Mouse (Mus musculus) limb, embryonic 14.5 days (tissue): ENCODE measurements around the gene Bst1. TPM values are rescaled to one million over a fixed set of nuclear protein-coding genes. Genes with fewer than 3 reads are reported as not detected.

Experiments
- ATAC-seq: fragments of 200-750 bp; cut with Nextera tagmentation; 2 replicates; pipeline ENCODE4 v1.8.0; 2017; ENCODE audit warnings: low read depth, moderate number of reproducible peaks, moderate TSS enrichment; ENCODE audit not compliant: low FRiP score
- DNase-seq: peaks from one replicate; pipeline ENCODE4 v3.0.0-alpha.2; 2015; ENCODE audit warnings: low spot score
- H3K27ac ChIP-seq: fragments of 300-500 bp; sonication (generic); replicated peaks from 2 replicates; pipeline ENCODE4 v1.5.1; 2014; ENCODE audit warnings: low read depth, mild to moderate bottlenecking, low read length, moderate library complexity, mixed read lengths
- H3K27me3 ChIP-seq: fragments of 300-500 bp; sonication (generic); 2 replicates; pipeline ENCODE4 v1.6.1; 2014; ENCODE audit warnings: low read length, mixed read lengths; ENCODE audit not compliant: control insufficient read depth, insufficient read depth
- H3K36me3 ChIP-seq: fragments of 300-500 bp; sonication (generic); 2 replicates; pipeline ENCODE4 v1.6.1; 2014; ENCODE audit warnings: mild to moderate bottlenecking, low read length, moderate library complexity, mixed read lengths; ENCODE audit not compliant: control insufficient read depth, insufficient read depth
- H3K4me1 ChIP-seq: fragments of 300-500 bp; sonication (generic); 2 replicates; pipeline ENCODE4 v1.6.1; 2014; ENCODE audit warnings: antibody characterized with exemption, low read length, mixed read lengths; ENCODE audit not compliant: control insufficient read depth, insufficient read depth
- H3K4me2 ChIP-seq: fragments of 300-500 bp; sonication (generic); replicated peaks from 2 replicates; pipeline ENCODE4 v1.6.1; 2014; ENCODE audit warnings: low read depth, mild to moderate bottlenecking, low read length, moderate library complexity; ENCODE audit not compliant: severe bottlenecking
- H3K4me3 ChIP-seq: fragments of 300-500 bp; sonication (generic); replicated peaks from 2 replicates; pipeline ENCODE4 v1.5.1; 2014; ENCODE audit warnings: low read length
- H3K9ac ChIP-seq: fragments of 300-500 bp; sonication (generic); 2 replicates; pipeline ENCODE4 v1.6.1; 2014; ENCODE audit warnings: mild to moderate bottlenecking, low read depth, low read length, moderate library complexity; ENCODE audit not compliant: severe bottlenecking
- H3K9me3 ChIP-seq: fragments of 300-500 bp; sonication (generic); 2 replicates; pipeline ENCODE4 v1.6.1; 2016; ENCODE audit warnings: low read length; ENCODE audit not compliant: control insufficient read depth
- POLR2A ChIP-seq: fragments of 200-500 bp; IDR thresholded peaks from 2 replicates; pipeline ENCODE4 v1.8.0; 2012; ENCODE audit warnings: inconsistent platforms, mild to moderate bottlenecking, moderate library complexity, borderline replicate concordance; ENCODE audit not compliant: insufficient read depth, insufficient read length; ENCODE audit errors: extremely low read depth
- WGBS: fragments of 180-500 bp; shearing (Covaris S2); extraction: QIAGEN DNeasy Blood & Tissue Kit; methylation state at CpG from one replicate; pipeline ENCODE4 v1.1.7; 2014; 5-methylcytosine and 5-hydroxymethylcytosine counted together
- polyA plus RNA-seq, 2 experiments: library from polyadenylated mRNA; depleted of rRNA in 1 of 2; stranded (reverse) in 1 of 2; unstranded in 1 of 2; fragments of >200 nt; fragmentation: Nextera tagmentation in 1 of 2; extraction: Ambion mirVana in 1 of 2; gene quantifications; 2 replicates each; pipeline versions ENCODE4 v1.2.1 to v1.2.3; 2012 to 2014

Gene Bst1
- polyA plus RNA-seq, 2 experiments, result 0.16 TPM; not detected in 1

DNA sequence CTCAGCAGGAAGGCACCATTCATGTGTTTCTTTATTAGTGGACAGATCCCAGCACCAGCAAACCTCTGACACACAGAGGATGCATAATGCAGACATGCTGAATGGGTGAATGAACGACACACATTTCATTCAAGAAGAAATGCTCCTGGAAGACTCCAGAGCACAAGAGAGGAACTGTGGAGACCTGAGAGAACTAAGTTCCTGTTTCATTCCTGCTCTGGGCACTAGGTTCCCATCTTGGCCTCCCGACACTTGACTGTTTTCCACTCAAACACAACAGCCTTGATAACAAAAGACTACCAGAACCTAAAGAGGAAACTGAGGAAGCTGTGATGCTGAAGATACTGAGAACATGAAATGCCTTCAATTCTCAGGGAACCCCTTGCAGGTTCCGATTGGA lies 29.6 kb downstream of the Bst1 start:
- Histone ChIP-seq H3K4me3 (no peak overlapping the region), H3K27ac (no peak overlapping the region), H3K27me3 (no peaks in the 10 kb centered on the region), H3K9me3 (peaks cover 5% of the 10 kb centered on the region; the same call in 1 of the 2 replicates), H3K4me2 (no peak overlapping the region), H3K36me3 (no peaks in the 10 kb centered on the region), H3K4me1 (no peaks in the 10 kb centered on the region), H3K9ac (no peak overlapping the region)
- ATAC-seq (no peak), DNase-seq (no peak)
- no peak for TF ChIP-seq POLR2A
- WGBS, result 84% methylated on average over 3 of the region's 3 CpGs

DNA sequence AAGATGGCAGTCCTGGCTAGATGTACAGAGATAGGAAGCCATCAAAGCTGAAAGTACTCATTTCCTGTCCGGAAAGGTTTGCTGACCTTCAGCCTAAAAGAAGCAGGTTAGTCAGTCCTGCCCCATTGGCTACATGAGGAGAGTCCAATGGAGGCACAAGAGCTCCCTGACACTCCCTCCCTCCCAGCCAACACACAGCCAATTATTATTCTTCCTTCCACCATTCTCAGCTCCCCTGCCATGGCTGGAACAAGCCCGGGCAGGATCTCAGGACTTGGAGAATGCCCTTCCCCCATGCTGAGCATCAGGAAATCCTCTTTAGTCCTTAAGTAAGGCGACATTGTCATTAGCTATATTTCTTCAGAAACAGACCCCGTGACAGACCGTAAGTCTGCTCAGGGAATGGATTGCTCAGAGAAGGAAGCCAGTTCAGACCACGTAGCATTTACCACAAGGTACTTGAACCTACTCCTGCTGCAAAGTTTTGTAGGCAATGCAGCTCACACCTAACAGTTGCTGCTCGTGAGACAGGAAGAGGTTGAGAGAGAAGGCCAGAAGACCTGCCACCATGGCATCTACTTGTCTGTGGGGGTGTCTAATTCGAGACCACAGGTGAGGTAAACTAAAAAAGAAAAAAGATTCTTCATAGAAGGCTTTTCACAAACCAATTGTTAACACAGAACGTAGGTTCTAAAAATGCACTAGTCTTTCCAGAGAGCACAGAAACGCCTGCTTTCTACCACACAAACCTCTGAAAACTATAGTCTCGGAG lies 34.6 kb downstream of the Bst1 start:
- 73% methylated on average over 11 of the region's 11 CpGs for WGBS
- no peak for DNase-seq

DNA sequence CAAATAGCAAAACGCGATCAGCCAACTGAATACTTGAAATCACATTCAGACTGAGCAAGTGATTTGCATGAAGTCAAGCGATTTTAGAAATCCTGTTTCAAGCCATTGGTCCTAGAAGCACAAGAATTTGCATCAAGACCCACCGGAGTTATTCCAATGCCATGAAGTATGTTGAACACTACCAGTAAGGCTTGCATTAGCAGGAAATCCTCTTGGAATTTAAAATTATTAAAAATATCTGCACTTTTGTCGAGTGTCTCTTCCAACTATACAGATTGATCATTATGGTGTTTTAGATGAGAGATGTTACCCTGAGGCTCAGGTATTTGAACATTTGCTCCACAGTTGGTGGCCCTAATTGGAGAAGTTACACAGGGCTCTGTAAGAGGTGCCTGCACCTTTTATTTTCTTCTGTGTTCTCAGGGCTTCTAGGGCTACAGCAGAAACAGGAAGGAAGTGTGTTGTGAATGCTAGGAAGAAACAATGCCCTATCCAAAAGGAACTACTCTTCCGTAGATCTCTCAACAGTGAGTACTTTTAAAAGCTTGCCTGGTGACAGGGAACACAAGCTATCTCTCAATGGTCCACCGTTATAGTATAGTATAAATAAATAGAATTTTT lies 35.3 kb downstream of the Bst1 start:
- Histone ChIP-seq H3K4me3 (no peak overlapping the region), H3K9me3 (no peaks in the 10 kb centered on the region), H3K27ac (no peak overlapping the region), H3K27me3 (no peaks in the 10 kb centered on the region), H3K4me1 (no peaks in the 10 kb centered on the region), H3K4me2 (no peak overlapping the region), H3K9ac (no peak overlapping the region), H3K36me3 (no peaks in the 10 kb centered on the region)
- WGBS, result 83% methylated on average over 7 of the region's 7 CpGs
- no peak for DNase-seq
- no peak for TF ChIP-seq POLR2A
- no peak for ATAC-seq

More for the DNA sequence above, 34.6 kb downstream of the Bst1 start:
- ATAC-seq, result no peak
- no peak overlapping the region for H3K9ac ChIP-seq
- no peak overlapping the region for H3K27ac ChIP-seq
- no peak for TF ChIP-seq POLR2A
- H3K4me1 ChIP-seq, result no peaks in the 10 kb centered on the region
- H3K9me3 ChIP-seq, result no peaks in the 10 kb centered on the region
- H3K27me3 ChIP-seq, result no peaks in the 10 kb centered on the region
- no peaks in the 10 kb centered on the region for H3K36me3 ChIP-seq
- H3K4me2 ChIP-seq, result no peak overlapping the region
- H3K4me3 ChIP-seq, result no peak overlapping the region

DNA sequence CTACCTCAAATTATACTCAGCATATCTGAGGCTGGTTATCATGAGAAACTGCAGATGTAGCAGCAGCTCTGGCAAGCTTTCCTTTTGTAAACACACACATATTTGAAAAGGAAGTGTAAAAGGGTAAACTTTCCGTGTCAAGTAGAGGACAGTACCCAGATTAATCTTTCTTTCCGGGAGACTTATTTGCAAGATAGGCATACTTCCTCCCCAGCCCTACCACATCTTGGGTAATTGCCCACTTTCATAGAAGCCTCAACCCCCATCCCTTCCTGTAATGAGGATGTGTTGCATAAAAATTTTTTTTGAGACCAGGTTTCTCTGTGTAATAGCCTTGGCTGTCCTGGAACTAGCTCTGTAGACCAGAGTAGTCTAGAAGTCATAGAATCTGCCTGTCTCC lies 37.1 kb downstream of the Bst1 start:
- no peak overlapping the region for H3K9ac ChIP-seq
- no peaks in the 10 kb centered on the region for H3K9me3 ChIP-seq
- no peak for TF ChIP-seq POLR2A
- H3K4me2 ChIP-seq, result no peak overlapping the region
- no peak for ATAC-seq
- H3K27ac ChIP-seq, result no peak overlapping the region
- WGBS, result 64% methylated on average over 2 of the region's 2 CpGs
- no peak overlapping the region for H3K4me3 ChIP-seq
- H3K36me3 ChIP-seq, result no peaks in the 10 kb centered on the region
- DNase-seq, result no peak
- H3K4me1 ChIP-seq, result no peaks in the 10 kb centered on the region
- H3K27me3 ChIP-seq, result no peaks in the 10 kb centered on the region

DNA sequence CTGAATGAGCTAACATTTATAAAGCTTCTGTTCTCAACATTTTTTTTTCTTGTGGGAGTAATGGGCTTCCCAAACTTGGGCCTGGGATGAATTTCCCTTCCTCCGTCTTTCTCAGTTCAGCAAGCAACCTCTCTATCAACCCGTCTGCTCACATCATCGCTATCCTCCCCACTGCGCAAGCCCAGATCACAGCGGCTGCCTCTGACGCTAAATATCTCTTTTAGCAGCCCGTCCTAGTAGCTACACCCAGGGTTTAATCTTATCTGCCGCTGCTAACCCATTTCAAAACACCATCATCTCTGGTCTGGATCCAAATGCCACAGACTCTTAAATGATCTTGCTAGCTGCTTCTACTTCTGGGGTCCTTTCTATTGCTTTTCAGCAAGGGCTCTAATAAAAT lies 41.0 kb downstream of the Bst1 start:
- no peaks in the 10 kb centered on the region for H3K27me3 ChIP-seq
- H3K36me3 ChIP-seq, result no peaks in the 10 kb centered on the region
- TF ChIP-seq POLR2A, result no peak
- H3K9me3 ChIP-seq, result no peaks in the 10 kb centered on the region
- H3K27ac ChIP-seq, result no peak overlapping the region
- no peak overlapping the region for H3K9ac ChIP-seq
- H3K4me3 ChIP-seq, result no peak overlapping the region
- DNase-seq, result no peak
- ATAC-seq, result no peak
- no peaks in the 10 kb centered on the region for H3K4me1 ChIP-seq
- WGBS, result 90% methylated on average over 8 of the region's 8 CpGs
- H3K4me2 ChIP-seq, result no peak overlapping the region
